Mouse (Mus musculus): Measurements from ENCODE around the gene Htr7.

DNA sequence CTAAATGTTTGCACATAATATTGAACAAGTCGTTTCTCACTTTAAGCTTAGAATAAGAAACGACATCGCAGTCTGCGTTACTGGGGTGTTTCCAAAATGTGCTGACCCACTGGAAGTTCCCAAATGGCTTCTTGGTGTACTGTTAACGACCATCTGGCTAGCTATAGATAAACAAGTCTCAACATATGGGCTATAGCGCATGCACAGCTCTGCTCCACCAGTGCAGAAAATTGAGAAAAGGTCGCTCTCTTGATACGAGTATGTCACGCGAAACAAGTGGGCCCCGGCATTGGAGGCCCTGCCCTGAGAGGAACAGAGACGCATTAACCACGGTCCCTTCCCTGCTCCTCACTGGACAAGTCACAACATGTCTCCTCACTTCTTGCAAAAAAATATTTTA lies 101.6 kb downstream of the Htr7 start:
- TF ChIP-seq CTCF (conservative IDR thresholded peaks at IDR 0.05; ENCODE audit: insufficient read depth, insufficient read length, low read depth, low read length) (no peak), POLR2A (IDR thresholded peaks at IDR 0.05; ENCODE audit: low read depth, low read length) (no peak)
